Mouse (Mus musculus) erythroid progenitor cell, adult 5-6 weeks (primary cell): ENCODE data around the gene Mamdc4. TPM values are rescaled to one million over a fixed set of nuclear protein-coding genes. Genes with fewer than 3 reads are reported as not detected.

Experiments used
- ATAC-seq: replicated peaks from 2 replicates; pipeline ENCODE4 v1.8.0; 2016; ENCODE audit warnings: moderate number of reproducible peaks, mild to moderate bottlenecking, moderate TSS enrichment, inconsistent platforms; ENCODE audit not compliant: poor library complexity, low FRiP score, severe bottlenecking
- total RNA-seq, 2 experiments: library from RNA; stranded (forward) in 1 of 2; stranded (reverse) in 1 of 2; fragments of 150-400 nt in 1 of 2; fragments of 186-747, 209-891 nt in 1 of 2; gene quantifications; 2 replicates each; pipeline versions ENCODE4 v1.2.3 to v1.2.4; 2015 to 2017; ENCODE audit warnings: low replicate concordance in 2 of 2

Gene Mamdc4
- total RNA-seq, 2 experiments from 2014 or later = not detected

- ATAC-seq = no peak
These were observed 39.8 kb downstream of the Mamdc4 start for GRCm38 (mm10) chr2:25534866-25535182.

GRCm38 (mm10) chr2:25534178-25534865 is 40.3 kb downstream of the Mamdc4 start:
- no peak for ATAC-seq

GRCm38 (mm10) chr2:25533707-25534106 is 40.9 kb downstream of the Mamdc4 start:
- no peak for ATAC-seq

GRCm38 (mm10) chr2:25526510-25527302 is 47.9 kb downstream of the Mamdc4 start:
- no peak for ATAC-seq

Other genes starting within 250 kb of the Mamdc4 start
Only the 30 nearest of the 34 such genes appear.
- gene Uap1l1, start 209.2 kb downstream of the Mamdc4 start, total RNA-seq (2015; ENCODE audit: low replicate concordance) = 8.8 and 13.3 TPM in 2 replicates
- 0.30 and 2.7 TPM in 2 replicates for gene Uap1l1, start 209.2 kb downstream of the Mamdc4 start, total RNA-seq (2017; ENCODE audit: low replicate concordance)
- 5.9 and 10.1 TPM in 2 replicates for gene Sapcd2, start 202.5 kb downstream of the Mamdc4 start, total RNA-seq (2015; ENCODE audit: low replicate concordance)
- gene Sapcd2, start 202.5 kb downstream of the Mamdc4 start, total RNA-seq (2017; ENCODE audit: low replicate concordance) = 7.8 and 9.6 TPM in 2 replicates
- gene Entpd2, start 179.0 kb downstream of the Mamdc4 start, total RNA-seq (2015; ENCODE audit: low replicate concordance) = not detected in 2 replicates
- not detected in 2 replicates for gene Entpd2, start 179.0 kb downstream of the Mamdc4 start, total RNA-seq (2017; ENCODE audit: low replicate concordance)
- gene Npdc1, start 175.5 kb downstream of the Mamdc4 start, total RNA-seq (2015; ENCODE audit: low replicate concordance) = not detected in 2 replicates
- gene Npdc1, start 175.5 kb downstream of the Mamdc4 start, total RNA-seq (2017; ENCODE audit: low replicate concordance) = not detected in 2 replicates
- gene Fut7, start 151.6 kb downstream of the Mamdc4 start, total RNA-seq (2015; ENCODE audit: low replicate concordance) = 4.3 TPM in 1 of 2 replicates, not detected in the other
- gene Fut7, start 151.6 kb downstream of the Mamdc4 start, total RNA-seq (2017; ENCODE audit: low replicate concordance) = 0.77 TPM in 1 of 2 replicates, not detected in the other
- gene Abca2, start 146.1 kb downstream of the Mamdc4 start, total RNA-seq (2015; ENCODE audit: low replicate concordance) = 5.0 and 5.8 TPM in 2 replicates
- gene Abca2, start 146.1 kb downstream of the Mamdc4 start, total RNA-seq (2017; ENCODE audit: low replicate concordance) = 1.3 and 2.4 TPM in 2 replicates
- gene Clic3, start 118.0 kb downstream of the Mamdc4 start, total RNA-seq (2015; ENCODE audit: low replicate concordance) = not detected in 2 replicates
- not detected in 2 replicates for gene Clic3, start 118.0 kb downstream of the Mamdc4 start, total RNA-seq (2017; ENCODE audit: low replicate concordance)
- 17.6 and 24.5 TPM in 2 replicates for gene Paxx, start 113.8 kb downstream of the Mamdc4 start, total RNA-seq (2015; ENCODE audit: low replicate concordance)
- 5.3 TPM in 1 of 2 replicates, not detected in the other for gene Paxx, start 113.8 kb downstream of the Mamdc4 start, total RNA-seq (2017; ENCODE audit: low replicate concordance)
- not detected in 2 replicates for gene Ptgds, start 104.8 kb downstream of the Mamdc4 start, total RNA-seq (2015; ENCODE audit: low replicate concordance)
- not detected in 2 replicates for gene Ptgds, start 104.8 kb downstream of the Mamdc4 start, total RNA-seq (2017; ENCODE audit: low replicate concordance)
- not detected in 2 replicates for gene Lcn12, start 80.9 kb downstream of the Mamdc4 start, total RNA-seq (2015; ENCODE audit: low replicate concordance)
- gene Lcn12, start 80.9 kb downstream of the Mamdc4 start, total RNA-seq (2017; ENCODE audit: low replicate concordance) = not detected in 2 replicates
- gene Fbxw5, start 74.1 kb downstream of the Mamdc4 start, total RNA-seq (2015; ENCODE audit: low replicate concordance) = 10.1 and 13.0 TPM in 2 replicates
- gene Fbxw5, start 74.1 kb downstream of the Mamdc4 start, total RNA-seq (2017; ENCODE audit: low replicate concordance) = 3.6 and 20.9 TPM in 2 replicates
- not detected in 2 replicates for gene C8g, start 73.1 kb downstream of the Mamdc4 start, total RNA-seq (2015; ENCODE audit: low replicate concordance)
- 0.64 TPM in 1 of 2 replicates, not detected in the other for gene C8g, start 73.1 kb downstream of the Mamdc4 start, total RNA-seq (2017; ENCODE audit: low replicate concordance)
- gene Traf2, start 27.9 kb downstream of the Mamdc4 start, total RNA-seq (2015; ENCODE audit: low replicate concordance) = 6.8 and 10.5 TPM in 2 replicates
- gene Traf2, start 27.9 kb downstream of the Mamdc4 start, total RNA-seq (2017; ENCODE audit: low replicate concordance) = 5.0 and 17.6 TPM in 2 replicates
- 70.3 and 72.1 TPM in 2 replicates for gene Edf1, start 17.0 kb downstream of the Mamdc4 start, total RNA-seq (2015; ENCODE audit: low replicate concordance)
- 58.1 and 65.0 TPM in 2 replicates for gene Edf1, start 17.0 kb downstream of the Mamdc4 start, total RNA-seq (2017; ENCODE audit: low replicate concordance)
- 3.6 TPM in 1 of 2 replicates, not detected in the other for gene Phpt1, start 379 bp upstream of the Mamdc4 start, total RNA-seq (2015; ENCODE audit: low replicate concordance)
- 1.1 TPM in 1 of 2 replicates, not detected in the other for gene Phpt1, start 379 bp upstream of the Mamdc4 start, total RNA-seq (2017; ENCODE audit: low replicate concordance)
- 0.36 TPM in 1 of 2 replicates, not detected in the other for gene Ajm1, start 6.9 kb upstream of the Mamdc4 start, total RNA-seq (2015; ENCODE audit: low replicate concordance)
- gene Ajm1, start 6.9 kb upstream of the Mamdc4 start, total RNA-seq (2017; ENCODE audit: low replicate concordance) = not detected in 2 replicates
- 6.5 and 23.1 TPM in 2 replicates for gene Rabl6, start 33.7 kb upstream of the Mamdc4 start, total RNA-seq (2015; ENCODE audit: low replicate concordance)
- gene Rabl6, start 33.7 kb upstream of the Mamdc4 start, total RNA-seq (2017; ENCODE audit: low replicate concordance) = 9.3 and 20.5 TPM in 2 replicates
- not detected in 2 replicates for gene Ccdc183, start 42.8 kb upstream of the Mamdc4 start, total RNA-seq (2015; ENCODE audit: low replicate concordance)
- not detected in 2 replicates for gene Ccdc183, start 42.8 kb upstream of the Mamdc4 start, total RNA-seq (2017; ENCODE audit: low replicate concordance)
- 26.3 TPM in 1 of 2 replicates, not detected in the other for gene Tmem141, start 47.2 kb upstream of the Mamdc4 start, total RNA-seq (2015; ENCODE audit: low replicate concordance)
- 5.5 TPM in 1 of 2 replicates, not detected in the other for gene Tmem141, start 47.2 kb upstream of the Mamdc4 start, total RNA-seq (2017; ENCODE audit: low replicate concordance)
- 85.1 and 103 TPM in 2 replicates for gene Fcna, start 53.2 kb upstream of the Mamdc4 start, total RNA-seq (2015; ENCODE audit: low replicate concordance)
- gene Fcna, start 53.2 kb upstream of the Mamdc4 start, total RNA-seq (2017; ENCODE audit: low replicate concordance) = 28.7 and 55.7 TPM in 2 replicates
- gene Lcn8, start 78.3 kb upstream of the Mamdc4 start, total RNA-seq (2015; ENCODE audit: low replicate concordance) = not detected in 2 replicates
- not detected in 2 replicates for gene Lcn8, start 78.3 kb upstream of the Mamdc4 start, total RNA-seq (2017; ENCODE audit: low replicate concordance)
- gene Lcn5, start 83.1 kb upstream of the Mamdc4 start, total RNA-seq (2015; ENCODE audit: low replicate concordance) = not detected in 2 replicates
- not detected in 2 replicates for gene Lcn5, start 83.1 kb upstream of the Mamdc4 start, total RNA-seq (2017; ENCODE audit: low replicate concordance)
- gene Lcn6, start 101.9 kb upstream of the Mamdc4 start, total RNA-seq (2015; ENCODE audit: low replicate concordance) = not detected in 2 replicates
- not detected in 2 replicates for gene Lcn6, start 101.9 kb upstream of the Mamdc4 start, total RNA-seq (2017; ENCODE audit: low replicate concordance)
- not detected in 2 replicates for gene Lcn10, start 107.9 kb upstream of the Mamdc4 start, total RNA-seq (2015; ENCODE audit: low replicate concordance)
- not detected in 2 replicates for gene Lcn10, start 107.9 kb upstream of the Mamdc4 start, total RNA-seq (2017; ENCODE audit: low replicate concordance)
- gene Obp2a, start 125.2 kb upstream of the Mamdc4 start, total RNA-seq (2015; ENCODE audit: low replicate concordance) = not detected in 2 replicates
- gene Obp2a, start 125.2 kb upstream of the Mamdc4 start, total RNA-seq (2017; ENCODE audit: low replicate concordance) = not detected in 2 replicates
- gene Bmyc, start 131.9 kb upstream of the Mamdc4 start, total RNA-seq (2015; ENCODE audit: low replicate concordance) = 2.5 and 3.2 TPM in 2 replicates
- gene Bmyc, start 131.9 kb upstream of the Mamdc4 start, total RNA-seq (2017; ENCODE audit: low replicate concordance) = not detected in 2 replicates
- gene Obp2b, start 162.2 kb upstream of the Mamdc4 start, total RNA-seq (2015; ENCODE audit: low replicate concordance) = not detected in 2 replicates
- not detected in 2 replicates for gene Obp2b, start 162.2 kb upstream of the Mamdc4 start, total RNA-seq (2017; ENCODE audit: low replicate concordance)
- not detected in 2 replicates for gene Lcn3, start 190.7 kb upstream of the Mamdc4 start, total RNA-seq (2015; ENCODE audit: low replicate concordance)
- gene Lcn3, start 190.7 kb upstream of the Mamdc4 start, total RNA-seq (2017; ENCODE audit: low replicate concordance) = not detected in 2 replicates
- gene Lcn11, start 202.2 kb upstream of the Mamdc4 start, total RNA-seq (2015; ENCODE audit: low replicate concordance) = not detected in 2 replicates
- gene Lcn11, start 202.2 kb upstream of the Mamdc4 start, total RNA-seq (2017; ENCODE audit: low replicate concordance) = not detected in 2 replicates
- not detected in 2 replicates for gene Gm13539, start 207.4 kb upstream of the Mamdc4 start, total RNA-seq (2015; ENCODE audit: low replicate concordance)
- gene Gm13539, start 207.4 kb upstream of the Mamdc4 start, total RNA-seq (2017; ENCODE audit: low replicate concordance) = not detected in 2 replicates